Comparison of ENCODE assay signal across 8 mouse cellular contexts in genomic region chr5:122157827-122158381, GRCm38 (mm10). TPM values are rescaled to one million over a fixed set of nuclear protein-coding genes. Genes with fewer than 3 reads are reported as not detected.
DNase-seq lines count a peak whose midpoint lies in the region; ATAC-seq and TF ChIP-seq lines count a peak whose summit lies in the region.

Gene Ppp1cc, plus strand, starts transcription at chr5:122158278.

- WGBS in embryonic facial prominence, embryonic 11.5 days, result under 1% methylated on average over 50 of the region's 54 CpGs
- under 1% methylated on average over 54 of the region's 54 CpGs for WGBS in kidney, adult 2 months
- 0% methylated on average over 19 of the region's 54 CpGs for WGBS in limb, embryonic 14.5 days
- under 1% methylated on average over 46 of the region's 54 CpGs for WGBS in midbrain, postnatal 0 days

- peak within 1 kb of the TSS; percentile 60 for H3K4me2 ChIP-seq in embryonic facial prominence, embryonic 11.5 days (ENCODE audit: low read depth, low read length)
- peak within 1 kb of the TSS; percentile 62 for H3K4me2 ChIP-seq in limb, embryonic 14.5 days (replicated peaks; ENCODE audit: low read depth, low read length, severe bottlenecking)
- H3K4me2 ChIP-seq in midbrain, postnatal 0 days (ENCODE audit: low read depth, low read length, poor library complexity, severe bottlenecking), result peak within 1 kb of the TSS; percentile 73

- peak; percentile 56 for TF ChIP-seq POLR2A in kidney, adult 2 months (IDR thresholded peaks at IDR 0.05; ENCODE audit: low read depth, low read length)
- TF ChIP-seq POLR2A in limb, embryonic 14.5 days (IDR thresholded peaks at IDR 0.05; ENCODE audit: borderline replicate concordance, extremely low read depth, insufficient read depth, insufficient read length), result peak; percentile 85; the same call in 1 of the 2 replicates

- peaks cover 3% of the 10 kb centered on the region; the same call in 1 of the 2 replicates for H3K4me1 ChIP-seq in embryonic facial prominence, embryonic 11.5 days (ENCODE audit: control insufficient read depth, insufficient read depth, low read length)
- H3K4me1 ChIP-seq in kidney, adult 2 months (ENCODE audit: control insufficient read depth, insufficient read depth, low read length), result peaks cover 25% of the 10 kb centered on the region
- H3K4me1 ChIP-seq in limb, embryonic 14.5 days (ENCODE audit: control insufficient read depth, insufficient read depth, low read length), result peaks cover 38% of the 10 kb centered on the region
- peaks cover 19% of the 10 kb centered on the region for H3K4me1 ChIP-seq in midbrain, postnatal 0 days (ENCODE audit: insufficient read depth, low read length)

- TF ChIP-seq CTCF in kidney, adult 2 months (conservative IDR thresholded peaks at IDR 0.05; ENCODE audit: insufficient read depth, insufficient read length, low read depth, low read length), result peak; percentile 27; the same call in 1 of the 2 replicates
- TF ChIP-seq CTCF in midbrain, postnatal 0 days (IDR thresholded peaks at IDR 0.05), result peak; percentile 51

- DNase-seq in layer of hippocampus, adult 11-12 months (ENCODE audit: low spot score), result peak; percentile 92
- no peak for DNase-seq in layer of hippocampus, adult 9-10 months (ENCODE audit: low spot score)
- peak; percentile 96 for DNase-seq in embryonic facial prominence, embryonic 11.5 days (ENCODE audit: low spot score)
- DNase-seq in heart, adult 18-20 months, result peak; percentile 90 to 94
- peak; percentile 96 for DNase-seq in kidney, adult 2 months
- peak; percentile 93 for DNase-seq in limb, embryonic 14.5 days (ENCODE audit: low spot score)
- peak; percentile 96 for DNase-seq in midbrain, postnatal 0 days (ENCODE audit: low spot score)
- DNase-seq in spleen, postnatal 14 days (ENCODE audit: low spot score in 2 of 2), result peak; percentile 83 to 89

- H3K36me3 ChIP-seq in embryonic facial prominence, embryonic 11.5 days (replicated peaks; ENCODE audit: control insufficient read depth, insufficient read depth, low read depth, low read length), result no peaks in the 10 kb centered on the region; the same call in 1 of the 2 replicates
- no peaks in the 10 kb centered on the region for H3K36me3 ChIP-seq in kidney, adult 2 months (ENCODE audit: control insufficient read depth, insufficient read depth, low read length)
- H3K36me3 ChIP-seq in limb, embryonic 14.5 days (ENCODE audit: control insufficient read depth, insufficient read depth, low read length), result peaks cover 26% of the 10 kb centered on the region
- no peaks in the 10 kb centered on the region for H3K36me3 ChIP-seq in midbrain, postnatal 0 days (ENCODE audit: insufficient read depth, low read length)

- H3K9me3 ChIP-seq in embryonic facial prominence, embryonic 11.5 days (replicated peaks; ENCODE audit: control insufficient read depth, low read length), result no peaks in the 10 kb centered on the region
- H3K9me3 ChIP-seq in limb, embryonic 14.5 days (ENCODE audit: control insufficient read depth, low read length), result no peaks in the 10 kb centered on the region
- H3K9me3 ChIP-seq in midbrain, postnatal 0 days (ENCODE audit: low read length), result no peaks in the 10 kb centered on the region

- H3K4me3 ChIP-seq in embryonic facial prominence, embryonic 11.5 days (ENCODE audit: low read depth, low read length), result peak within 1 kb of the TSS; percentile 96
- H3K4me3 ChIP-seq in kidney, adult 2 months (ENCODE audit: insufficient read depth, low read depth, low read length), result peak within 1 kb of the TSS; percentile 65
- peak within 1 kb of the TSS; percentile 84 for H3K4me3 ChIP-seq in limb, embryonic 14.5 days (replicated peaks; ENCODE audit: low read length)
- peak within 1 kb of the TSS; percentile 84 for H3K4me3 ChIP-seq in midbrain, postnatal 0 days (ENCODE audit: low read depth, low read length)

- ATAC-seq in embryonic facial prominence, embryonic 11.5 days (replicated peaks; ENCODE audit: insufficient number of reproducible peaks, low FRiP score, low TSS enrichment, low read depth), result peak; percentile 90
- peak; percentile 95 for ATAC-seq in limb, embryonic 14.5 days (ENCODE audit: low FRiP score, low read depth)
- ATAC-seq in midbrain, postnatal 0 days (ENCODE audit: low FRiP score), result peak; percentile 93

- H3K9ac ChIP-seq in embryonic facial prominence, embryonic 11.5 days (replicated peaks; ENCODE audit: low read length), result peak within 1 kb of the TSS; percentile 96
- peak within 1 kb of the TSS; percentile 95 for H3K9ac ChIP-seq in limb, embryonic 14.5 days (ENCODE audit: low read depth, low read length, severe bottlenecking)
- H3K9ac ChIP-seq in midbrain, postnatal 0 days (replicated peaks; ENCODE audit: low read length, poor library complexity, severe bottlenecking), result peak within 1 kb of the TSS; percentile 93

- peak within 1 kb of the TSS; percentile 64 for H3K27ac ChIP-seq in embryonic facial prominence, embryonic 11.5 days (replicated peaks; ENCODE audit: low read depth, low read length)
- peak within 1 kb of the TSS; percentile 26 for H3K27ac ChIP-seq in kidney, adult 2 months (ENCODE audit: insufficient read depth, low read depth, low read length)
- H3K27ac ChIP-seq in limb, embryonic 14.5 days (replicated peaks; ENCODE audit: low read depth, low read length), result peak within 1 kb of the TSS; percentile 79
- peak within 1 kb of the TSS; percentile 85 for H3K27ac ChIP-seq in midbrain, postnatal 0 days (ENCODE audit: low read depth, low read length)

- no peaks in the 10 kb centered on the region for H3K27me3 ChIP-seq in embryonic facial prominence, embryonic 11.5 days (ENCODE audit: control insufficient read depth, insufficient read depth, low read length)
- no peaks in the 10 kb centered on the region for H3K27me3 ChIP-seq in kidney, adult 2 months (replicated peaks; ENCODE audit: control insufficient read depth, insufficient read depth, low read length)
- H3K27me3 ChIP-seq in limb, embryonic 14.5 days (ENCODE audit: control insufficient read depth, insufficient read depth, low read length), result no peaks in the 10 kb centered on the region
- no peaks in the 10 kb centered on the region for H3K27me3 ChIP-seq in midbrain, postnatal 0 days (ENCODE audit: insufficient read depth, low read length)

RNA-seq across cellular contexts. Expression of gene Ppp1cc, which starts in this region (rescaled TPM):
- 307 and 311 TPM in 2 replicates for polyA plus RNA-seq in embryonic facial prominence, embryonic 11.5 days (2014; fragmentation: Nextera tagmentation; extraction: Ambion mirVana)
- total RNA-seq in heart, adult 18-20 months (2021), result 100 to 1,000 TPM; 105 to 113 TPM
- 75.8 and 91.5 TPM in 2 replicates for polyA plus RNA-seq in kidney, adult 2 months (2012; rRNA removed)
- polyA plus RNA-seq in limb, embryonic 14.5 days (2012; rRNA removed), result 273 and 275 TPM in 2 replicates
- 234 TPM in 2 replicates for polyA plus RNA-seq in limb, embryonic 14.5 days (2014; fragmentation: Nextera tagmentation; extraction: Ambion mirVana)
- 206 and 221 TPM in 2 replicates for total RNA-seq in midbrain, postnatal 0 days (2014; rRNA removed)
- 154 and 164 TPM in 2 replicates for polyA plus RNA-seq in midbrain, postnatal 0 days (2015; fragmentation: Nextera tagmentation; extraction: Ambion mirVana)

Comparison
In these comparisons a context has a peak if more than half of its experiments do, and no peak if none do; other contexts are left out.
1. H3K27ac ChIP-seq: peak in every context shown above with its lines; median percentile 85 in midbrain, postnatal 0 days; 79 in limb, embryonic 14.5 days; 64 in embryonic facial prominence, embryonic 11.5 days; 26 in kidney, adult 2 months.